Mouse (Mus musculus) Muller cell, postnatal 12 days (primary cell): ENCODE data around the gene Plod3.
"Not testable (repeated sequence)": the region's sequence is repeated elsewhere in the genome, so short reads cannot be mapped to it uniquely, and the experiment has no call there.

Source experiments
- DNase-seq: peaks from one replicate; pipeline ENCODE4 v3.0.0-alpha.2; 2015; ENCODE audit errors: inconsistent ontology term

Plod3 gene

GRCm38 (mm10) chr5:136986695-136987137, at the start of gene Plod3:
Plod3 (plus strand) TSS chr5:136987019.
- DNase-seq = peak; percentile 94

- DNase-seq = no peak
Measured at GRCm38 (mm10) chr5:136937621-136938020, 49.2 kb upstream of the Plod3 start.

DNA sequence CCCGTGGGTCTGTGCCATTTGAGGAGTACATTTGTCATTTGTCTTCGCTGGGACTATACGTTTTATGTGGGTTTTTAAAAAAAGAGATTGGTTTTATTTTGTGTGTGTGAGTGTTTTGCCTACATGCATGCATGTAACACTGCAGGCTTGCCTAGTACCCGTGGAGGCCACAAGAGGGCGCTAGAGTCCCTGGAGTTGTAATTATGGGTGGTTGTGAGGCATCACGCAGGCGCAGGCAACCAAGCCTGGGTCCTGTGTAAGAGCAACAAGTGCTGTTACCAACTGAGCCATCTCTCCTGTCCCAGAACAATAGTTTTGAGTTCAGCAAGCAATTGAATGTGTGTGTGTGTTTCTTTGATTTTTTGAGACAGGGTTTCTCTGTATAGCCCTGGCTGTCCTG, 47.5 kb upstream of the Plod3 start:
- DNase-seq = no peak

- DNase-seq = not testable (repeated sequence)
Measured at GRCm38 (mm10) chr5:136940029-136940428, 46.8 kb upstream of the Plod3 start.

DNA sequence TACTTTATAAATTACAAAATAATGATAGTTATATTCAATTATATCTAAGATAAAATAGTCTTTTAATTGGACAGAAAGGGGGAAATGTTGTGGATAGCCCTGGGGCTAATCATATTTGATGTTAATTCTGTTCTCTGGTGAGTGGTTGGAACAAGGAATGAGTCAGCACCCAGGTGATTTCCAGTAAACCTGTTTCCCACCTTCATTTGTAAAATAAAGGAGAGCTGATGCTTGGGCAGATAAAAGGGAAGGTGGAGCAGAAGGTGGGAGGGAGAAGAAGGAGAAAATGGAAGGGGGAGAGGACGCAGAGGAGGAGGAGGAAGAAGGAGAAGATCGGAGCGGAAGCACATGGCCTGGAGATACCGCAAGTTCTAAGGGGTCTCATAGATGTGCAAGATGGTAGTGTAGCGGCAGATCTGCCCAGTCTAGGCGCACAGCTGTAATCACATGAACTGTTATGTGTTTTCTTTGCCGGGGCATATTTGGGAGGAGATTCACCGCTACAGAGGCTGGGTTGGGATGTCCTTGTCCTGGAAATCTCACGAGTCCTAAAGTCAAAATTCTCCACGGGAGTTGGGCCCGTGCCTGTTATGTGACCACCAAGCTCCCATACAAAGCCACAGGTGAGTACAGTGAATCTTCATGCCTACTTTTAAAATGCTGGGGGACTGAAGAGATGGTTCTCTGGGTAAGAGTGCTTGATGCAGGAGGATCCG, 45.8 kb upstream of the Plod3 start:
- no peak for DNase-seq

- no peak for DNase-seq
Measured at GRCm38 (mm10) chr5:136942781-136943180, 44.0 kb upstream of the Plod3 start.

DNA sequence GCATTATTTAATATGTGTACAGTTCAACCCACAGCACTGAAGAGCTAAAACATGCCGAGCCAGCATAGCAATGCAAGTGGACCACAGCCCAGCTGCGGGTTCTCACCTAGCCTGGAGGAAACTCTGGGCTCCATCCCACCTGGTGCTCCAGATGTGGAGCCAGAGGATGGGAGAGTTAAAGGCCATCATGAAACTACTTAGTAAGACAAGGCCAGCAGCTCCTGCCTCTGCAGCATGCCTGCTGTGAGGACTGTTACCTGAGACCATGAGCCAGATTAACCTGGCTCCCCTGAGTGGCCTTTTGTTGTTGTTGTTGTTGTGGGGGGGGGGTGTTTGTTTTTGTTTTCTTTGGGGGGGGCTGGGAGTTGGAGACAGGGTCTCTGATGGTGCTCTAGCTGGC, 43.4 kb upstream of the Plod3 start:
- no peak for DNase-seq

DNA sequence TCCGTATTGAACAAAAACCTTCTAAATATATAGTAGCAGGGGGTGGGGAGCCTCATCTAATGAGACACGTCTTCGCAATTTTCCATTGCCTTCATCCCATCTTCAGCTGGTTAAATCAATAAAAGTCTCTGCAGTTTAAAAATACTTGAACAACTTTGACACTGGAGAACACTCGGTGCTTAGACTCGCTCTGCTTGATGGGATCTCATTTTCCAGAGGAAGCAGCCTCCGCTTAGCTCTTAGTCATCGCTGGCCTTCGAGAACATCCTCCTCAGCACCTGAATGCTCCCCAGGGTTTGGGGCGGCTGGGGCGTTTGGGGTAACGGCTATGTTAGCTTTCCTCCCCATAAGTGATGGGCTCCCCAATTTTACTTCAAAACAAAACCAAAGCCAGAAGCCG, 41.7 kb upstream of the Plod3 start:
- DNase-seq = no peak

DNA sequence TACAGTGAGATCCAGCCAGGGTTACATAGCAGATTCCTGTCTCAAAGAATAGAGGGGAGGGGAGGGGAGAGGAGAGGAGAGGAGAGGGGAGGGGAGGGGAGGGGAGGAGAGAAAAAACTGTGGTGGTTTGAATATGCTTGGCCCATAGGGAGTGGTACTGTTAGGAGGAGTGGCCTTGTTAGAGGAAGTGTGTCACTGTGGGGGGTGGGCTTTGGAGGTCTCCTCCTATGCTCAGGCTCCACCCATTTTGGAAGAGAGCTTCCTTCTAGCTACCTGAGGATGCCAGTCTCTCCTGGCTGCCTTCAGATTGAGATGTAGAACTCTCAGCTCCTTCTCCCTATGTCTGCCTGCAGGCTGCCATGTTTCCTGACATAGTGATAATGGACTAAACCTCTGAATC, 38.9 kb upstream of the Plod3 start:
- DNase-seq = no peak

GRCm38 (mm10) chr5:136949551-136950336, 37.1 kb upstream of the Plod3 start:
- not testable (repeated sequence) for DNase-seq

DNA sequence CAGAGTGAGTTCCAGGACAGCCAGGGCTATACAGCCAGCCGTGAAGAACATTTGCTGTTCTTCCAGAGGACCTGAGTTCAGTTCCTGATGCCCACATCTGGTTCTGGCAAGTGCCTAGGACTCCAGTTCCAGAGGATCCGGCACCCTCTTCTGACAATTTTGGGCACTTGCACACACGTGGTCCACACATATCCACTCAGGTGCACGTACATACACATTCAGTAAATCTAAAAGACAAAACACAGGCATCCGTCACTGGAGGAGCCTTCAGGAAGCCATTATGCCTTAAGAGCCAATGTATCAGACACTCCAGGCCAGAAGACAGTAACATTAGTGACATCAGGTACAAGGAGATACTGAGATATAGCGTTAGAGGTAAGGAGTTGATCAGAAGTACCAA, 36.3 kb upstream of the Plod3 start:
- no peak for DNase-seq

GRCm38 (mm10) chr5:136952153-136952552, 34.7 kb upstream of the Plod3 start:
- no peak for DNase-seq

- DNase-seq = peak; percentile 98
Measured at GRCm38 (mm10) chr5:136953015-136953414, 33.8 kb upstream of the Plod3 start, which contains the start of gene Fis1. Fis1 (plus strand) TSS chr5:136953275.

- DNase-seq = peak; percentile 72
Measured at GRCm38 (mm10) chr5:136953440-136953951, 33.3 kb upstream of the Plod3 start.

GRCm38 (mm10) chr5:136955622-136956021, 31.2 kb upstream of the Plod3 start:
- no peak for DNase-seq

DNA sequence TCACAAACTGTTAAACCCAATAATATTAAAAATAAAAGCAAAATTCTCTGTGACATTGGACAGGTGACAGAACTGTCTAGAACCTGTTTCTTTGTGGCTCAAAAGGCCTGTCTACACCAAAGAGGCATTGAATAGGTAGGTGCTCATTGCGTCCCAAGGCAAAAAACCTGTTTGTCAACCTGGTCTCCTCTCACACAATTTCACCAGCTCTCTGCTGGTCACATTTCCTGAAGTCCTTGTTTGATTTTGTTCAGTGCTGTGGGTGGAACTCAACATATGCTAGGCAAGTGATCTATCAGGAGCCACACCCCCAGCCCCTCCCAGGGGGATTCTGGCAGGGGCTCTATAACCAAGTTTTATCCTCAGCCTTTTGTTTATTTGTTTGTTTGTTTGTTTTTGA, 29.6 kb upstream of the Plod3 start:
- no peak for DNase-seq

DNA sequence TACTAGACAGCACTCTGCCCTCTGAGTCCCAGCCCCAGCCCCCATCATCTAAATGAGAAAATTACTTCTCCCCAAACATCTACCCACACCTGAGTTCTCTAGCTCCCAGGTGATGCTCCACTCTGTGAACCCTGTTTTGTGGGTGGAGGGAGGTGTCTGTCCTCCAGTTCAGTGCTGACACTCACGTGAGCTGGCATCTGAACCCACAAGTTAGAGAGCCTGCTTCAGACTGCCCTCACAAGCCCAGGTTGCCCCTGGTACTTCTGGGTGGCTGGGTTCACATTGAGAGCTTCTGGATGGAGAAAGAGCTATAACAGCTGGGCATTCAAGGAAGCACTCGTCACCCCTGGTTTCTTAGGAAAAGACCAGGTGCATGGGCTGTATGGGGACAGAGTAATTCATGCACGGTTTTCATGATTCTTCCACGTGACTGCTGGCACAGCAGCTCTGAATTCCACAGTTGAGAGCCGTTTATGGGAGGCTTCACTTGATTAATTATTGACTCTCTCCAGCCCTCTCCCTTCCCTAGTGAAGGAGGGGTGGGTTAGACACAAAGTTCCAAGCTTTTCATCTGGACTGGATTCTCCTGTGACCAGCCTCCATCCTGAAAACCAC, 27.7 kb upstream of the Plod3 start:
- no peak for DNase-seq

- DNase-seq = no peak
Measured at GRCm38 (mm10) chr5:136960053-136960452, 26.8 kb upstream of the Plod3 start.

DNA sequence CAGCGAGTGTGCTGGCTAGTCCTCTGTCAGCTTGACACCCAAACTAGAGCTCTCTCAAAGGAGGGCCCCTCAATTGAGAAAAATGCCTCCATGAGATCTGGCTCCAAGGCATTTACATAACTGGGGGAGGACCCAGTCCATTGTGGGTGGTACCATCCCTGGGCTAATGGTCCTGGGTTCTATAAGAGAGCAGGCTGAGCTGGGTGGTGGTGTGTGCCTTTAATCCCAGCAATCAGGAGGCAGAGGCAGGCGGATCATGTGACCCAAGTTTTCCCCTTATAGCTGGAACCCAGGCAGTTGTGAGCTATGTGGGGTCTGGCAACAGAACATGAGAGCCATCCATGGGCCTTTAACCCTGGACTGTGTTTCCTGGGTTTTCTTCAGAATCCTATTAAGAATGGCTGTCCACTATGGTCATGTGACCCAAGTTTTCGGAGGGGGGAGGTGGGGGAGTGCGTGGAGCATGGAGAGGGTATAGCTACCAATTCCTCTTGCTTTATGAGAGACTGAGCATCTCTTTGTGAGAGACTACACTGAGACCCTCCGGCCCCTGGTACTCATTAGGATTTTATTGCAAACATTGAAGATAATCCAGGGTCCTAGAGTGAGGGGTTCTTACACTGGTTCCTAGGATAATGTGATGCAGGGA, 25.4 kb upstream of the Plod3 start:
- DNase-seq = no peak

DNA sequence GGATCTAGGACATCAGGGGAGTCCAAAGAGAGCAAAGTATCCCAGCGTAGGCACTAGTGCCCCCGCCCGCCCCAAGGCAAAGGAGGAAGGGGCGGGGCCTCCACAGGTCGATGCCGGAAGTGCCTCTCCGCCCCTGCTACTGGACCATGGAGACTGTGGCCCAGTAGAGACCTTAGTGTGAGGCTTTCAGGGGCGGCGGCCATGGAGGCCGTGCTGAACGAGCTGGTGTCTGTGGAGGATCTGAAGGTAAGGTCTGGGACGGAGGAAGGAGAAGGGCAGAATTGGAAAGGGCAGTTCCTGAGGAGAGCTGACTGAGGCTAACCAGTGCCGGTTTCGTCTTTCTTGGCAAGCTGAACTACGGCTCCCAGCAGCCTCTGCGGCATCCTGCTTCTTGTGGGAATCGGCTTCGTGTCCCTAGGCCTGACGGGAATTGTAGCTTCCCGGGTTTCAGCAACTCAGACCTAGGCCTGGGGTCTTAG, 24.8 kb upstream of the Plod3 start:
- peak; percentile 92 for DNase-seq

GRCm38 (mm10) chr5:136962501-136962900, 24.3 kb upstream of the Plod3 start:
- DNase-seq = peak; percentile 81
